Mouse (Mus musculus): ENCODE results near the gene Kcnb1.

DNA sequence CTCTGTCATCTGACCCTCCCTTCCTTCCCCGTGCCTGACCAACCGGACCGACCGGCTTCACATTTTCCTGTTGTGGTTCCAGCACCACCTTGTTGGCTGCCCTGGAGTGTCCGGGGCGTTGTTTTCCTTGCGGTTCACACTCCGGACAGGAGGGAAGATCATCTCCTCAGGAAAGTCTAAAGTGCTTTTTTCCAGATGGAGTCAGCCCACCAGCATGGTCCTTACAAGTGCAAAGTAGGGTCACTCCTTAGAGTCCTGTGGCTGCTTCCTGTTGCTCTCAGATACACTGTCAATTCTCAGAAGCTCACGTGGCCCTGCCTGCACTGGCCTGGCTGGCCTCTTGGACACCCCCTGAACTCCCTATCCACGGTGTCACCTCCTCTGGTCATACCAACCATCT is 71.9 kb downstream of the Kcnb1 start:
- TF ChIP-seq CTCF (IDR thresholded peaks at IDR 0.05; ENCODE audit: borderline replicate concordance, control insufficient read depth, extremely low read depth, insufficient read depth, low read length, poor library complexity) (no peak), POLR2A (IDR thresholded peaks at IDR 0.05; ENCODE audit: control insufficient read depth, extremely low read depth, insufficient read depth, low read length, poor library complexity) (no peak)
